Mouse (Mus musculus): ENCODE measurements around the gene Ybx2.

Ybx2 gene

DNA sequence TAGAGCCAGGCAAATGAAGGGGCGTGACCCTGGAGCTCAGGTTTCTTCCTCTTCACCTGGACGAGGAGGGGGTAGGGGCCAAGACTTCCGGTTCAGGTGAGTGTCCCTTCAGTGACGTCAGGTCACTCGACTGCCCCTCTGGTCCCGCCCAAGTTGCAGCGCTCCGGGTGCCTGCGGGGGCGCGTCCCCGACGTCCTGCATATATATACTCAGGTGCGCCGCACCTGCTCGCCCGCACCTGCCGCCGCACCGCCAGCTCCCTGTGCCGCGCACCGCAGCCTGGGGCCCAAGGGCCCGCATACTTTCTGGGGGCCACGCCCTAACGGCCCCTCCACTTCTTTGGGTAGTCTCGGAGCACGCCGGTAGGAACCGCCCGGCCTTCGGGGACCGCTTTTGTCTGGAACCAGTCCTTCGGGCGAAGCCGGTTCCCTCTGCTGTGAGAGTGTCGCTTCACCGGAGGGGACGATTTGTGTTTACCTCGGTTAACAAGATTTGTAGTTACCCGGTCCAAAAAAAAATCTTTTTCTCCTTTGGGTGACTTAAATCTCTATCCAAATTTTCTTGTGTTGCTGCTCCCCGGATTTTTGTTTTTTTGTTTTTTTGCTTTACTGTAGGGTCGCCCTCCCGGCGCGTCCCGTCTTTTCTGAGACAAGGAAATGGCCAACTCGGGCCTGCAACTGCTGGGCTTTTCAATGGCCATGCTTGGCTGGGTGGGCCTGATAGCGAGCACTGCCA, 29.8 kb downstream of the Ybx2 start:
- no peak for DNase-seq

DNA sequence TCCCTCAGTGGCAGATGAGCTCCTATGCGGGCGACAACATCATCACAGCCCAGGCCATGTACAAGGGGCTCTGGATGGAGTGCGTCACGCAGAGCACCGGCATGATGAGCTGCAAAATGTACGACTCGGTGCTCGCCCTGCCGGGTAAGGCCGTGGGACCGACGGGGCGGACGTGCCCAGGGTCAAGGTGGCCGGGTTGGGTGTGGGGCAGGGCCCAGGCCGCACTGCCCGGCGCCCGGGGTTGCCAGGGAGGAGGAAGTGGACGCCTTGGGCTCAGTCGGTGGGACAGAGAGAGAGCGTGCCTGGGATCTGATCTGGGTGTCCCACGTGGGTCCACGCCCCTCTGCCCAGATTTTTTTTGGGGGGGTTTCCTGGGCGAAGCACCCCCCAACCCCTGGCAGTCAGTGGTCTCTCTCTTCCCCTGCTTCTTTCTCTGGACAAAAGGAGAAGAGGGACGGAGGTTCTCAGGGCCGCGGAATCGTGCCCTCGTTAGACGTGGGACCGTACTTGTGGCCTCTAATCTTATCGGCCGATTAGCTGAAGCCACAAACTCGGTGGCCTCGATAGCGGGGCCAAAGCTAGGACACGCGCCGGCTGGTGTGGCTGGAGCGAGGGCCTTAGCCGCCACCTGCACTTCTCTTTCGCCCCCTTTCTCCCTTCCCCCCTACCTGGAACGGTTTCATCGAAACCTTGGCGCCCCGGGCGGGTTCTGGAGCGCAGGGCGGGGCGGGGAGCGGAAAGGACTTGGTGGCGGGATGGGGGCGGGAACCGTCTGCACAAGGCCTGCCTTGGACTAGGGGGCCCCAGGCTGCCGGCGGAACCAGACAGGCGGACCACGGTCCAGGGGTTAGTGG, 30.6 kb downstream of the Ybx2 start:
- DNase-seq, result peak in 1 of 2 experiments; percentile 38

DNA sequence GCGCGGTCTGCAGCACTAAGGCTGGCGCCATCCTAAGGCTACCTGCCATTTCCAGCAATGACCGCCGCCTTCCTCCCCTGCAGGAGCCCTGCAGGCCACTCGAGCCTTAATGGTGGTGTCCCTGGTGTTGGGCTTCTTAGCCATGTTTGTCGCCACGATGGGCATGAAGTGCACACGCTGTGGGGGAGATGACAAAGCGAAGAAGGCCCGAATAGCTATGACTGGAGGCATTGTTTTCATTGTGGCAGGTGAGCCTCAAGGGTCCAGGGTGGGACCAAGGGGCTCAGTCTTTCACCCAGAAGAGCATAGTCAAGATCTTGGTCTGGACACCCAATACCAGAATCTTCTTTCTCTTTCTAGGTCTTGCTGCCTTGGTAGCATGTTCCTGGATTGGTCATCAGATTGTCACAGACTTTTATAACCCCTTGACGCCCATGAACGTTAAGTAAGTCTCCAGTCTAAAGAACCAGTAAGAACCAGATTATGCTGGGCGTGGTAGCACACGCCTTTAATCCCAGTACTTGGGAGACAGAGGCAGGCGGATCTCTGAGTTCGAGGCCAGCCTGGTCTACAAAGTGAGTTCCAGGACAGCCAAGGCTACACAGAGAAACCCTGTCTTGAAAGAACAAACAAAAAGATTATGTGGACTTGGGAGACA, 31.4 kb downstream of the Ybx2 start:
- DNase-seq, result no peak

DNA sequence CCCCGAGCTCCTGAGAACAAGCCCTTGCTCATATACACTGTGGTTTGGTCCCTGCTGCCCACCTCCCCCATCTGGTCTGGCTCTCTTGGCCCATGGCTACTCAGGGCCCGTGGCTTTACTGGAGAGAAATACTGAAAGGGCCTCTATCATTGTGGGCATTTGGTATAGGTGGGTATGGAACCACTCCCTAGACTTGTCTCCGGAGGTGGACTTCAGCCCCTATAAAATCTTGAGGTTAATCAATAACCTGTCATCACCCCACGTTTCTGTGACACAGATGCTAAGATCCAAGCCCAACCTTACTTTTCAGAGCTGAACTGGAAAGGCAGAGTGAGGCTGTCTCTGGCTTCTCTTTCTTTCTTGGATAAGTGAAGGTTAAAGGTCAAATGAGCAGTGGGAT, 33.2 kb downstream of the Ybx2 start:
- no peak for DNase-seq

DNA sequence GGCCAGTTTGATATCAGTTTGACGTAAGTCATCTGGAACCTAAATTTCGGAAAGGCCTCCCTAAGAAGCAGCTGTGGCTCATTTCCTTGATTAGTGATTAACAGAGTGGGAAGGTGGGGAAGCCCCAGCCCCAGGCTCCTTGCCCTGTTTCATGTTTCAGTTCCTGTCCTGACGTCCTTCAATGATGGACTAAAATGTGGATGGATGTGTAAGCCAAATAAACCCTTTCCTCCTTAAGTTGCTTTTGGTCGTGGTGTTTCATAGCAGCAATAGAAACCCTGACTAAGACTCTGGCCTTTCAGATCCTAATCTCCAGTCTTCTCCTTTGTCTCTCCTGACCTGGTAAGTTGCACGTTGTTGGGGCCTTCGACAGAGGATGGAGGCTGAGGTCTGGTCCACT, 34.6 kb downstream of the Ybx2 start:
- no peak for DNase-seq

DNA sequence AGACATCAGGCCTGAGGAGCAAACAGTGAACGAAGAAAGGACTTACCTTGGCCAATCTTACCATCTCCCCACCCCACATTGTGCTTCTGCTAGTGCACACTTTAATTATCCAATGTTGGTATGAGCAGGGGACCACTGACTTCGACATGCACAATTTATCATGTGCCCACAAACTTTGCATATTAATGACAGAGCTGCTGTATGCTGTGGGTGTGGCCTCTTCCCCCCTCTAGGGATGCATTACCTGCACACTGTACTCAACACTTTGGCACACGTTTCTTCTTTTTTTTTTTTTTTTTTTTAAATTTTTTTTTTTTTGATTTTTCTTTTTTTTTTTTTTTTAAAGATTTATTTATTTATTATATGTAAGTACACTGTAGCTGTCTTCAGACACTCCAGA, 35.2 kb downstream of the Ybx2 start:
- no peak for DNase-seq

DNA sequence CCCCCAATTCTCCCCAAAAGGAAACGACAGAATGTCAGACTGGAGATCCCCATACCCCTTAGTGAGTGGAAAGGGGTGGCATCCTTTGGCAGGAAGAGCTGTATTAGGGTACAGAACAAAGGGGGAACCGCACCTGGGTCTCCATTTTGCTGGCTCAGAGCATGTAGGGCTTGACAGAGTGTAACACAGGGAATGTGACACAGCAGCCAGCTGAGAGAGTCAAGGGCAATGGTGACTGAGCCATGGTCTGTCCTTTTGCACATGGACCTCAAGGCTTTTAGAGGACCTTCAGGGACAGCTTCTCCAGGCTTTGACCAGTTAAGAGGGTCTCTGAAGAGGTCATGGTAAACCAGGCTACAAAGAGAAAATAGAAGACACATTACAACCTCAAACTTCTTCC, 39.3 kb downstream of the Ybx2 start:
- no peak for DNase-seq

DNA sequence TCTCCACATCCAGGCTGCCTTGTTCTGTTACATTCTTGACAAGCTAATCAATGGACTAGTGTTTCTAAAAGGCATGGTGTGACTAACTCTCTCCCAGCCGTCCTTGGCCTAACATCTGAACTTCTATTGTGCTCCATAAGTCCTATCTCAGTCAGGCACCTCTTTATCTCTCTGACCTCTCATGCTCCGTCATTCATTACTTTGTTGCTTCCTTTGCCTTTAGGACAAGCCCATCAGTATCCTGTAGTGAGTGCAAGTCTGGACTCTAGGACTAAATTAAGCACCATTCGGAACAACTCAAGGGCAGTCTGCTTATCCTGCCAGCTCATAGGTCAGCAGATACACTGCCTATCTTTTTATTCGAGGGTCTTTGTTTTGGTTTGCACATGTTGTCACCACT, 40.7 kb downstream of the Ybx2 start:
- no peak for DNase-seq

DNA sequence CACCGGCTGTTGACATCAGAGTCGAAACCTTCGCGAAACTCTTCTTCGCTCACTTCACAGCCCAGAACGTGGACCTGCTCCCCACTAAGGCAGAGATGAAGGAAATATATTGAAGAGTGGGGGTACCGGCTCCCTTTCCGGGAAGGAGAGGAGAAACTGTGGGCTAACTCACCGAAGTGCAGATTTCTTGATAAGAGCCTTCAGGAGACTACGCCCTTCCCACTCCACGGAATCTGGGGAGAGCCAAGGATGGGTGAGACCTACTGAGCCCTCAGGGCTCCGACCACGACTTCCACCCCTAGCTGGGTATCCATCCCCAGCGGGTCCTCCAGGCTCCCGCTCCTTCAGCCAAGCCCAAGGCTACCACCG, 44.2 kb downstream of the Ybx2 start:
- no peak for DNase-seq

DNA sequence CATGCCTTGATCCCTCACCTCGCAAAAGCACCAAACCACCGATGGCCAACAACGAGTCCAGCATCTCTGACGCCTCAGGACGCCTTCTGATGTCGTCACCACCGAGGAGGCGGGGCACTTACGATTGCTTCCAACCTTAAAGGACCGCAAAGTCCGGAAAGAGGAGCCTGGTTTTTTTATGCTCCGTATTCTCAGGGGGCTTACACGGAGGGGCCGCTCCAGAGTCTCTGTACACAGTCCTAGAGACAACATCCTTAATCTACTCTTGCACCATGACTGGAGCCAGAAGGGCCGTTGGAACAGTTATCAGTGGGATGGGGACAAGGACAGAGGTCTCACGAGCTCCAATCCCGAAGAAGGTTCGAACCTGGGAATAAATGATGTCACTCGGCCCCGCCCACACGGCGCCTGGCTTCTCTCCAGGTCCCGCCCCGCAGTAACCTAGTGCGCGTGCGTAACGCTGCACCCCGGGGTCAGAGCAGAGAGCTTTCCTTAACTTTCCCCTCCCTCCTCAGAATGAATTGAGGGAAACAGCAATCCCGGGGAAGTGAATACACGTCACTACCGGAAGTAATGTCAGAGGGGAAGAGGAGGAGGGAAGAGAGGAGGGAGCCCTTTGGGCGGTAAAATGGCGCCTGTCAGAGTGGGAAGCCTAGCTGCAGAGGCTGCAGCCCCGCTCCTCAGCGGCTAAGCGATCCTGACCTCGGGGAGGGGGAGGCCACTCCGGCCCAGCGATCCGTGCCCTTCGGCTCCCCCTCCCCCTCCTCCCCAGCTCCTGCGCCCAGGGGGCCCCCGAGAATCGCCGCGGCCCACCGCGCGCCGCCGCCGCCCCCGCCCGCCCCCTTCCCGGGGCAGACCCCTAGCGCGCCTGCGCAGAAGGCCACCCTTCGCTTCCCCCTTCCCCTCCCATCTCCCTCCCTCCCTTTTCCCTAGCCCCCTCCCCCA, 44.9 kb downstream of the Ybx2 start:
- peak; percentile 99 to 100 for DNase-seq

DNA sequence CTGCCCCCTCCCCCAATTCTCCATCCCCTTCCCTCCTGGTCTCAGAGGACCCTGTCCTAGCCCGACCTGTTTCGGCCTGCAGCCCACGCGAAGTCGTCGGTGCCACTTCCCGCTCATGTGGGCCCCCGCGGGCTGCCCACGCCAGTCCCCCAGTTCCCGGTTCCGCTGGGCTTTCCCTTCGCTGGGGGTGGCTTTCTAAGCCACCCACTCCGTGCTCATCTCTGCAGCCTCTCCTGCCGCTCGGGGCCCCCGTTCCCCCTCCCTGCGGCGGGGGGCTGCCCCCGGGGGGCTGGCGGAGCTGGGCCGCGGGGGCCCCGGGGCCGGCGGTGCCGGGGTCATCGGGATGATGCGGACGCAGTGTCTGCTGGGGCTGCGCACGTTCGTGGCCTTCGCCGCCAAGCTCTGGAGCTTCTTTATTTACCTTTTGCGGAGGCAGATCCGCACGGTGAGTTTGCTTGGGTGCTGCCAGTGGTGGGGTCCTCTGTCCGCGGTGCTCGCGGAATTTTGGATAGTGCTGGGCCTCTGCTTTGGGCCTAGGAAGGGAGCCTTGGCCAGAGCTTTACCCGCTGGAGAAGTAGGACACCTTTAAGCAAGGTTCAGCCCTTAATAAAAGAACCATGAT, 45.7 kb downstream of the Ybx2 start, which contains the start of gene Ctdnep1:
TSS of gene Ctdnep1 (plus strand) at position 16 of the 622 bp plus-strand sequence.
- peak in 1 of 2 experiments; percentile 47 for DNase-seq

DNA sequence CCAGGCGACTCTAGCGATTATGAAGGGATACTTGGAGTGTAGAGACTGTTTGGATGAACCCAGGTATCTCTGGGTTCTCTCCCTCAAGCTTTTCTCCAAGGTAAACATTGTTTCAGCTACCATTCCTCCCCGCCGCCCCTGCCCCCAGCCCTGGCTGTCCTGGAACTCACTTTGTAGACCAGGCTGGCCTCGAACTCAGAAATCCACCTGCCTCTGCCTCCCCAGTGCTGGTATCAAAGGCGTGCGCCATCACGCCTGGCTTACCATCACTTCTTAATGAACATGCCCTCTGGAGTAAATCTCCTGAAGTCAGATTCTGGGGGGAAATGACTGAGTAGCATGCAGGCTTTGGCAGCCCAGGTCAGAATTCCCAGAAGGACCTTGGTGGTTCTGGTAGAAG, 46.6 kb downstream of the Ybx2 start, which contains the start of gene Elp5:
TSS of gene Elp5 (minus strand) at position 293 of the 400 bp plus-strand sequence.
- no peak for DNase-seq

DNA sequence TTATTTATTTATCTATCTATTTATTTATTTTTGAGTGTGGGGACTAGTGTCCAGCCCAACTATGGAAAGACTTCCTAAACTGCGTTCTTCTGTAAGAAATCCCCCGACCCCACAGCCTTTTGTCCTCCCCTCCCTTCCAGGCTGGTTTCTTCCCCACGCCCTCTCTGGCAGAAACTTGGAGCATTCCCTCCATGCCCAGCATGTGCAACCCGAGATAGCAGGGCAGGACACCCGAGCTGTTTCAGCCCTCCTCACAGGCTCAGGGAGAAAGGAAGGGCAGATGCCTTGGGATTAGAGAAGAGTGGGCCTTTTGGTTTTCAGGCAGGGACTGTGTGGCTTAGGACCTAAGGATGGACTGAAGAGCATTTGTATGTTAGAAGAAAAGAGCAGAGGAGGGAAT, 47.3 kb downstream of the Ybx2 start:
- DNase-seq, result peak in 1 of 2 experiments; percentile 13

DNA sequence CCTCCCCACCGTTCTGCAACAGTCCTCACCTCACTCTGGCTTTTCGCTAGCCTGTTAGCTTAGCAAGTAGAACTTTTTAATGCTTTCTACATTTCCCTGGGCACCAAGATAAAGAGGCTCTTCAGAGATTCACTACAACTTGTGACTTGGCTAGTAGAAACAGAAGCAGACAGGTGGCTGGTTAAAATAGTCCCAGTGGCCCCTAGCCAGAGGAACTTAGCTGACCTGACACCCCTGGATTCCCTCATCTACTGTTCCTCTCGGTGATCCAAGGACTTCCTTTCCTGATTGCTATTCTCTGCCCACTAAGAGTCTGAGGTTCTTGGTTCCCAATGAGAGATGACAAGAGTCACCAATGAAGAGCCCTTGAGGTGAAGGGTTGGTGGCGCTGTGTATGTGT, 47.8 kb downstream of the Ybx2 start:
- DNase-seq, result peak in 1 of 2 experiments; percentile 2

DNA sequence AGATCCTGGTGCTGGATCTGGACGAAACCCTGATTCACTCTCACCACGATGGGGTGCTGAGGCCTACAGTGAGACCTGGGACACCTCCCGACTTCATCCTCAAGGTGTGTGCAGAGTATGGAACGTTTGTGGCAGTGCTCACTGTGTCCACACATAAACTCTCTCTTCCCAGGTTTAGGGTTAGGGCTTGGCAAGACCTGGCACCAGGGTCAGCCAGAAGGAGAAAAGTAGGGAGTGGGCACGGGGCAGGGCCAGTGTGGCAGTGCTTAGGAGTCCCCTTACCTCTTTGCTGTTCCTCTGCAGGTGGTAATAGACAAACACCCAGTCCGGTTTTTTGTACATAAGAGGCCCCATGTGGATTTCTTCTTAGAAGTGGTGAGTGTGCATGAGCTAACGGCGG, 48.8 kb downstream of the Ybx2 start:
- peak in 1 of 2 experiments; percentile 1 for DNase-seq

DNA sequence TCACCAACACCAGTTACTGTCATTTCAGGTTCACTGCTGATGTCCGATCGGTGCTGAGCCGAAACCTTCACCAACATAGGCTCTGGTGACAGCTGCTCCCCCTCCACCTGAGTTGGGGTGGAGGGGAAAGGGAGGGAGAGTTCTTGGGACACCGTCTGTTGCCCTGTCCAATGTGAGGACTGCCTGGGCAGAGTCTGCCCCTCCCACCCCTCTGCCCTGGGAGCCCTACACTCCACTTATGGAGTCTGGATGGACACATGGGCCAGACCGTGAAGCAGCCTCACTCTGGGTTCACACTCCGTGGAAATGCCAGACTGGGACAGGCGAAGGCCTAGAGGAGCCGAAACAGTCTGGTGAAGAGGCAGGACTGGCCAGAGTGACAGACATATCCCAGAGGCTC, 54.4 kb downstream of the Ybx2 start:
- no peak for DNase-seq

Measured in cerebellum, postnatal 14 days (tissue).